Mouse (Mus musculus) frontal cortex, postnatal 36 days (tissue): Measurements from ENCODE around the gene Ephb4.
A peak's percentile ranks its signal among the peaks of the same experiment; 100 is the strongest.

Experiments
- DNase-seq, 2 experiments: peaks; one replicate each; pipeline ENCODE4 v3.0.0; 2022; ENCODE audit warnings: low spot score in 2 of 2

Gene Ephb4

DNA sequence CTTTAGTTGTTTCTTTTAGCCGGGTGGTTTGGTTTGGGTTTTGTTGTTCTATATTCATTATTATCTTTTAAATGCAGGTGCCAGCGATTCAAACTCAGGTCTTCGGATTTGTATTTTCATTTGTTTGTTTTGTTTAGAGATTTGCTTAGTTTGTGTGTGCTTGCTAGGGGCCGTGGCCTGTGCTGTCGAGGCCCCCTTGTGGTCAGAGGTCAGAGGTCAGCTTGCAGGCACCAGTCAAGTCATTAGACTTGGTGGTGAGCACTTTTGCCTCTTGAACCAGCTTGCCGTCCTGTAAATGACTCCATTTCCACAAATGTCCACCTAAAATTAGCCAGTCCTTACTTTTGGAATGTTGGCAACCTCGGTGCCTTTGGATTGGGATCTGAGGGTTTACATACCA lies 8.5 kb downstream of the Ephb4 start:
- no peak for DNase-seq

DNA sequence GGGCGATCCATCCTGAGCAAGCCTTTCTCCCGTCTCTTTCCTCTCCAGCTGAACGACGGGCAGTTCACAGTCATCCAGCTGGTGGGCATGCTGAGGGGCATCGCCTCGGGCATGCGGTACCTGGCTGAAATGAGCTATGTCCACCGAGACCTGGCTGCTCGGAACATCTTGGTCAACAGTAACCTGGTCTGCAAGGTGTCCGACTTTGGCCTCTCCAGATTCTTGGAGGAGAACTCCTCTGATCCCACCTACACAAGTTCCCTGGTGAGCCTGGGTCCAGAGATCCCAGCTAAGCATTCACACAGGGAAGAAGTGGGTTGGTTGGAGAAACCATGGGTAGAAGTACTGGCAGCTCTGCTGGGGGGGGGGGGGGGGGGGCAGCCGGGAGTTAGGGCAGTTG lies 19.8 kb downstream of the Ephb4 start:
- no peak for DNase-seq

DNA sequence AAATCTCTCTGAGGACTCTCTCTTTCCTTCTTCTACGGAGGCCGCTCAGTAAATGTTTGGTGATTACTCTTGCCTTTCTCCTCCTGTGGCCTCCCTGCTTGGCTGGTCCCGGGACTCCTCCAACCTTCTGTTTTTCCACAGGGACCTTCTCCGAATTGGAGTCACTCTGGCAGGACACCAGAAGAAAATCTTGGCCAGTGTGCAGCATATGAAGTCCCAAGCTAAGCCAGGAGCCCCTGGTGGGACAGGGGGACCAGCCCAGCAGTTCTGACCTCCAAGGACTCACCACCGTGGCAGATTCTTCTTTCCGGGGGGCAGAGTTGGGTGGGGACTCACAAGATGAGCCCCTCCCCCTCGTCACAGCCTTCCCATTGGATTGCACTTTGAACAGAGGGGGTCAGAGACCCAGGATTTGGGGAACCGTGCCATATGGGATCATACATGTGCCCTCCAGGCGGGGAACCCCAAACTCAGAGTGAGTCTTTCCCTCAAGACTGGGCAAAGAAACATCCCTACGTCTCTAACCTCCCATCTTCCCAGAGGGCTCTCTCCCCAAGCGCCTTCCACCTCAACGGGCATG lies 23.6 kb downstream of the Ephb4 start:
- DNase-seq: no peak

DNA sequence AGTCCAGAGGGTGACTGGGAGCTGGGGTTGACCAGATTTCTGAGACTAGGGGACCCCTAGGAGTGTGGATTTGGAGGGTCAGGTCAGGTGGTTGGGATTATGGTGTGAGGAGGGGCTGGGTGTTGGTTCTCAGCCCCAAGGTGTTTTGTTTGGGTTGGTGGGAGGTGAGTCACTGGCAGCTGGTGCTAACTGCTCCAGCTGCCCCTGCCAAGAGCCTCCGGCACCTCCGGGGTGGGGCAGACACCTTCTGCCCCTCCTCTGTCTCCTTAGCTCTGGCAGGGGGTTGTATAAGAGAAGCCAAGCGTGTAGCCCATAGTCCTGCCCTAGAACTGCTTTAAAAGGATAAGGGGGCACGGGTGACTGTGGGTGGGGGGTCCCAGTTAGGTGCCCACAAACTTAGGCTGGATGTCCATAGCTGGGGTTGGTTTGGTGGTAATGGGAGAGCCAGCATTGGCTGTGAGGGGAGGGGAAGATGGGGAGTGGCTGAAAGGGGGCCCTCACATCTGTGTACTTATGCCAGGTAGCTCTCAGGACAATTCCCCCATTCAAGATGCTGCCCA lies 24.7 kb downstream of the Ephb4 start:
- DNase-seq: no peak

DNA sequence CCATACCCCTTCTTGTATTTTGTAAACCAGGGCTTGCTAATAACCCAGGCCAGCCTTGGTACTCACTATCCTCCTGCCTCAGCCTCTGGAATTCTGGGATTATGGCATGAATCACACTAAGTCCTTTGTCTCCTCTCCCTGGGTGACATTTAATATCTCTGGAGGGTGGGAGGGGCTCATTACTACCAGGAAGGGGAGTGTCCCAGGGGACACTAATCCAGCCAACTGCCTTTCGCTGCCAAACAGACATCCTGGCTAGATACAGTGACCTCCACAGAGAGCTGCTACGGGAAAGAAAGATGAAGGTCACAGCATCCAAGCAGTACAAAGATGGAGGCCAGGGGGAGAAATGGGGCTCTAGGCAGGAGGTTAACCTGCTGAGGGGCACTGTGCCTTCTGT lies 25.7 kb downstream of the Ephb4 start:
- DNase-seq: no peak

DNA sequence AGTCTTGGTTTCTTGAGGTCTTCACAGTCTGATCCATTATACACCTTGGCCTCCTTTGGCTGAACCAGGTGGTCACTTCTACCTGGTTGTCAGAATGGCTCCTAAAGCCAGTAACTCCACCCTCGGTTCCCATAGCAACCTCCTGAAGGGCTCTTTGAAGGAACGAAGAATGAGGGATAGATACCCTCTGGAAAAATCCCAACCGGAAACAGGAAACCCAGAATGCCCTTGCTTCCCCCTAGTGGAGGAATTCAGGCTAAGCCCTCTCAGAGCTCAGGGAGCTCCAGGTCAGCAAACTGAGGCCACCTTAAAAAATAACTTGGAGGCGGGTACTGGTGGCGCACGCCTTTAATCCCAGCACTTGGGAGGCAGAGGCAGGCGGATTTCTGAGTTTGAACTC lies 26.3 kb downstream of the Ephb4 start:
- DNase-seq: no peak

DNA sequence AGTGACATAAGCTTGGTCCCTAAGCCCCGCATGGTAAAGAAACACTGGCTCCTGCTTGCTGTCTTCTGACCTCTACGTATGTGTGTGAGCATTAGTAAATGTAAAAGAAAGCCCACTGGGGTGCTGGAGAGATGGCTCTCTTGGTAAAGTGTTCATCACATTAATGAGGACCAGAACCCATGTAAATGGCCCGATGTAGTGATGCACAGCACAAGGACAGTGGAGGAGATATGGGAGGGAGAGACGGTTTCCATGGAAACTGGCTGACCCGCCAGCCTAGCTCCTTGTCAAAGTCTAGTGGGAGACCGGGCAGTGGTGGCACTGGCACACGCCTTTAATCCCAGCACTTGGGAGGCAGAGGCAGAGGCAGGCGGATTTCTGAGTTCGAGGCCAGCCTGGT lies 26.8 kb downstream of the Ephb4 start:
- DNase-seq: no peak

DNA sequence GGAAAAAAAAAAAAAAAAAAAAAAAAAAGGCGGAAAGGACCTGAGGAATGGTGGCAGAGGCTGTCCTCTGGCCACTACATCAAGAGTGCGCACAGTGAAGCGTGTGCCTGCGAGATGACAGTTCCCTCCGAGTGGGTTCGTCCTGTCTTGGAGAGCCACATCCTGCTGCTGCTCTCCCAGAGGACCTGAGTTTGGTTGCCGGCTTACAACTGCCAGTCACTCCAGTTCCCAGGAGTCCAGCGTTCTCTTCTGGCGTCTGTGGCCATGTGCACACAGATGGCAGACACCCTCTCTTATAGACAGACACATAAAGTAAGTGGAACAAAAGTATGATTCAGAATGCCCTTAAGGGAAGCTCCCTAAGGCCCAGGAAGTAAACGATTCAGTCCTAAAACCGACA lies 27.3 kb downstream of the Ephb4 start:
- no peak for DNase-seq

DNA sequence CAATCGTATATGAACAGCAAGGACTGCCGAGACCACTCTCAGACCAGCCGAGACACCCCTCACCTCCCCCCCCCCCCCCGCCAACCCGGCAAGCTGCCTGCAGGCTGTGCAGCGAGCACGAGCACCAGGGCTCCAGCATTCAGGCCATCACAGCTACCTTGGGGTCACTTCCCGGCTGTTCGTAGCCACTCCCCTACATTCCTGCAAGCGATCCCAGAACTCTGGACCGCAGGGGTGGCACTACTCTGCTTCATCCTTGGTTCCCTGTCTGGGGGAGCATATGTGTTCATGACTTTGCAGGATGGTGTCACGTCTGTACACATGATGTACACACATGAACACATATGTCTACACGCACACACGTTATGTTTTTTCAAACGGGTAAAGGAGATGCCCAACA lies 27.7 kb downstream of the Ephb4 start:
- no peak for DNase-seq

DNA sequence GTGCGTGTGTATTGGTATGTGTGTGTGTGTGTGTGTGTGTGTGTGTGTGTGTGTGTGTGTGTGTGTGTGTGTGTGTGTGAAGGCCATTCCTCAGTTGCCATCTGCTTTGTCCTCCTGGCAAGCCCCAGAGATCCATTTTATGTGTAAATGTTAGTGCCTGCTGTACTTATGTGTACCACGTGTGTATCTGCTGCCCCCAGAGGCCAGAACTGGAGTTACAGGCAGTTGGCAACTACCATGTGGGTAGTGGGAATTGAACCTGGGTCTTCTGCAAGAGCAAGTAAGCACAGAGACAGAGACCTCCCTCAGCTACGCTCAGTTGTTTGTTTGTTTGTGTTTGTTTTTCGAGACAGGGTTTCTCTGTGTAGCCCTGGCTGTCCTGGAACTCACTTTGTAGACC lies 31.2 kb downstream of the Ephb4 start:
- DNase-seq: peak; percentile 6 to 40

DNA sequence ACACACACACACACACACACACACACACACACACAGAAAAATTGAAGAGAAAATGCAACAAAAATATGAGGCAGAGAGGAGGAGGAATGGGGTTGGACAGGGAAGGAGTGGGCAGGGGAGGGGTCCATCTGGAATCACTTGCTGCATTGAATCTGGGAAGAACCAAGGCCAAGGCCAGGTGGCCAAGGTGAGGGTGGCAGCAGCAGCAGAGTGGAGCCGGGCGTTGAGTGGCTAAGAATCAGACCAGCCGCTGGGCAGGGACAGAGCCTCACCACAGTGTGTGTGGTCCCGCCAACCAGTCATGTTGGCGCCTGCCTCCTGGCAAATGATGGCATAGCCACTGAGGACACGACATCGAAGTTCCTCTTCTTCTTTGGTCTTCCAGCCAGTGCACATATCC lies 33.5 kb downstream of the Ephb4 start:
- no peak for DNase-seq

DNA sequence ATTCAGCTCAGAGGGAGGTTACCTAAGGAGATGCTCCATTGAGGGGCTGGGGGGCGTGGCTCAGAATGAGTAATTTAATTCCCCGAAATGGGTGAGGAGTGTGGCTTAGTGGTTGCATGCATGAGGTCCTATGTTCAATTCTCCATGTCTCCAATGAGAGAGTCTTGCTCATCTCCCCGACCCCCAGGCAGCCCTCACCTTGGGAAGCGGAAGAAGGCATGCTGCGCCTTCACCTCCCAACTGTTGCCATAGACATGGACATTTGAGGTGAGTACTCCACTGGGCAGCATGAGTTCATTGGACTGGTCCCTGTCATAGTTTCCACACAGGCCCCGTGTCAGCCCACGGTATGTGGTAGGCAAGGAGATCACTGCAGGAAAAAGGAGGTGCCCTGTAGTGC lies 36.8 kb downstream of the Ephb4 start:
- no peak for DNase-seq

DNA sequence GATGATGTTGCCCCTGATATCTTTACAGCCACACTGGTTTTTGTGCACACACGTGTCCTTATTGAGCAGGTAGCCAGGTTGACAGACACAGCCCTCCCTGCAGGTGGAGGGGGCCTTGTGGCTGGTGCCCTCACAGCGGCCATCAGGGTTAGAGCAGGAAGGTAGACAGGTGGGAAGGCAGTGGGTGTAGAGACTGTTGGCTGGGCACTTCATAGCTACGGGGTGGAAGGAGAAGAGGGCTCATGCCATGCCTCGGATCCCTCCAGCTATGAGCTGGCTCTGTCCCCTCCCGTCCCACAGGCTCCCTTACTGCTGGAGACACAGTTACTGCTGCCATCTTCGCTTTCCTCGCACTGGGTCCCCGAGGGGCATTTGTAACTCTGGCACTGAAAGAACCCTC lies 41.7 kb downstream of the Ephb4 start:
- DNase-seq: no peak

DNA sequence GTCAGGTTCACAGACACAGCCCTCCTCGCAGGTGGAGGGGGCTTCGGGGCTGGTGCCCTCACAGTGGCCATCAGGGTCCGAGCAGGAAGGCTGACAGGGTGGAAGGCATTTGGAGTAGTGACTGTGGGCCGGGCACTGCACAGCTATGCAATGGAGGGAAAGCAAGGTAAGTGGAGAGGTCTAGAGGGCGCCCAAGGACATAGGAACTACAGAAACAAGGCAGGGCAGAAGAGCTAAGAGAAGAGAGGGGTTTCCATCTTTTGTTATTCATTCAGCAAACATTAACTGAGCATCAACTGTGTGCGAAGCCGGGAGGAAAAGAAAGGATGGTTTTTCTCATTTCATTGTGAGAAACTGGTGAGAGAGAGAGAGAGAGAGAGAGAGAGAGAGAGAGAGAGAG lies 44.5 kb downstream of the Ephb4 start:
- no peak for DNase-seq

DNA sequence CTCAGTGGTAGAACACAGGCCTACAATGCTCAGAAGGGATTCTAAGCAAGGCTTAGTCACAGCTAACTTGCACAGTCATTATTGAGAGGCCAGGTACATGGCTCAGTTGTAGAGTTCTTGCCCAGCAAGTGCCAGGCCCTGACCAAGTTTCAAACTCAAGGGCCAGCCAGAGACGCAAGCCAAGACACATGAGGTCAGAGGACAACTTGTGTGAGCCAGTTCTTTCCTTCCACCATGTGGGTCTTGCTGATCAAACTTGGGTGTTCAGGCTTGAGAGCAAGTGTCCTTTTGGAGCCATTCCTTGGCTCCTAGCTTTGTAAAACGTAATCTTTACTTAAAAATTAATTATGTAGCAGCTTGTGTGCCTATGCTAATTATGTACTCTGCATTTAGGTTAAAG lies 54.2 kb downstream of the Ephb4 start:
- DNase-seq: no peak

DNA sequence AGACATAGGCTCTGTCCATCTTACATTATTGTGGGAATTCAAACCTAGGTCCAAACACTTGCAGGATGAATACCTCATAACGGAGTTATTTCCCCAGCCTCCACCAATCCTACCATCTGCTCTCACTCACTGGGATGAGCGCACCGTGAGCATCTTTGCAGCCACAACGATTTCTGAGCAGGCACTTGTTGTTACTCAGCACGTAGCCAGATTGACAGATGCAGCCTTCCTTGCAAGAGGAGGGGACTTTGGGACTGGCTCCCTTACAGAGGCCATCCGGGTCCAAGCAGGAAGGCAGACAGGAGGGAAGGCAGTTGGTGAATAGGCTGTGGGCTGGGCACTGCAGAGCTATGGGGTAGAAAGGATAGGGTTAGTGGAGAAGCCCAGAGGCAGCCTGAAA lies 59.5 kb downstream of the Ephb4 start:
- no peak for DNase-seq

DNA sequence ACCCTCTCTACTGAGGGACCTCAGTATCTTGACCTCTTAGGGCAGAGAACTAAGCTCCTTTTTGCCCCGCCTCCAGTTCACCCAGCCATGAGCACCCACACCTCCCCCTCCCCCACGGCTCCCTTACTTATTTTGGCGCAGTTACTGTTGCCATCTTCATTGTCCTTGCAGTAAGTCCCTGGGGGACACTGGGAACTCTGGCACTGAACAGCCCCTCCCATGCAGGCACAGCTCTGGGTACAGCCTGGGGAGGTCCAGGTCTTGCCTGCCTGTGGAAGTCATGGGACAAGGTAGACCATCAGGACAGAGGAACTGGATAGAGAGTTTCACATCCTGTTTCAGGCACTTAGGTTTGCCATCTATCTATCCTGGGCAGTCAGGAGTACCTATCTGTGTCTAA lies 60.2 kb downstream of the Ephb4 start:
- no peak for DNase-seq

DNA sequence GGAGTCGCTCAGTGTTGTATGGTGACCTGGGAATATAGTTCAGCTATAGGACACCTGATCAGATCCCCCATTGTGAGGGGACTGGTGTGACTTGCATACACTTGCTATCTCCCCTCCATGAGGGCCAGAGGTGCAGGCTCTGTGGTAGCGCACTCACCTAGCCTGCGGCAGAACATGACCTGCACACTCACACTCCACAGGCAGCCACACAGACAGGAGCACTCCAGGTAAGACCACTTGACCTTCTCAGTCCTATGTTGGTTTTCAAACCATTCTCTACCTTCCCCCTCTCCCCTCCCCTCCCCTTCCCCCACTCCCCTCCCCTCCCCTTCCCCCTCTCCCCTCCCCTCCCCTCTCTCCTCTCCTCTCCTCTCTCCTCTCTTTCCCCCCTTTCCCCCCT lies 60.6 kb downstream of the Ephb4 start:
- no peak for DNase-seq

DNA sequence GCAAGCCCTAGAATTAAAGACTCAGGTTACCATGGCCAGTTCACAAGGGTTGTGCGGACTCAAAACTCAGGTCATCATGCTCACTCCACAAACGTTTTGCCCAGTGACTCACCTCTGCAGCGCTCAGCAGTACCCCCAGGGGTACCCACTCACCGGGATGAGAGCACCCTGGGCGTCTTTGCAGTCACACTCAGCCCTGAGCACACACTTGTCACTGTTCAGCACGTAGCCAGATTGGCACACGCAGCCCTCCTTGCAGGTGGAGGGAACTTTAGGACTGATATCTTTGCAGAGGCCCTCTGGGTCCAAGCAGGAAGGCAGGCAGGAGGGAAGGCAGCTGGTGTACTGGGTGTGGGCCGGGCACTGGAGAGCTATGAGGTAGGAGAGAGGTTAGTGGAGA lies 61.3 kb downstream of the Ephb4 start:
- DNase-seq: no peak

DNA sequence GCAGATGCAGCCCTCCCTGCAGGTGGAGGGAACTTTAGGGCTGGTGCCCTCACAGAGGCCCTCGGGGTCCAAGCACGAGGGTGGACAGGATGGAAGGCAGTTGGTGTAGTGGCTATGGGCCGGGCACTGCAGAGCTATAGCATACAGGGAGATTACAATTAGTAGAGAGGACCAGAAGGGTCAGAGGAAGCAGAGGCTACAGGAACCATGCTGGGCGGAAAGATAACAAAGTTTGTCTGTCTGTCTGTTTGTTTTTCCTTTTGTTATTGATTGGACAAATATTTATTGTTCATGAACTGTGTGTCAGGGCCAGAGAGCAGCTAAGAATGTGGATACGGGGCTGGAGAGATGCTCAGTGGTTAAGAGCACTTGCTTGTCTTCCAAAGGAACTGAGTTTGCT lies 64.3 kb downstream of the Ephb4 start:
- DNase-seq: no peak

DNA sequence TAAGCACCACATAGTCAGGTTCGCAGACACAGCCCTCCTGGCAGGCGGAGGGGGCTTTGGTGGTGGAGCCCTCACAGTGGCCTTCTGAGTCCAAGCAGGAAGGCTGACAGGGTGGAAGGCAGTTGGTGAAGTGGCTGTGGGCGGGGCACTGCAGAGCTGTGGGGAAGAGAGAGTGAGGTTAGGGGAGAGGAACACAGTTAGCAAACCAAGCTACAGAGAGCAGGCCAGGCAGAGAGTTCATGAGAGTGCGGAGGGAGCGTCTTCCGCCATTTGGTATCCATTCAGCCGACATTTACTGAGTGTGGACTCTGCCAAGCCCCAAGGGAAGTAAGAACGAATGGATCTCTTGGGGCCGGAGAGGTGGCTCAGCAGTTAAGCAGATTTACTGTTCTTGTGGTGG lies 69.2 kb downstream of the Ephb4 start:
- DNase-seq: no peak

DNA sequence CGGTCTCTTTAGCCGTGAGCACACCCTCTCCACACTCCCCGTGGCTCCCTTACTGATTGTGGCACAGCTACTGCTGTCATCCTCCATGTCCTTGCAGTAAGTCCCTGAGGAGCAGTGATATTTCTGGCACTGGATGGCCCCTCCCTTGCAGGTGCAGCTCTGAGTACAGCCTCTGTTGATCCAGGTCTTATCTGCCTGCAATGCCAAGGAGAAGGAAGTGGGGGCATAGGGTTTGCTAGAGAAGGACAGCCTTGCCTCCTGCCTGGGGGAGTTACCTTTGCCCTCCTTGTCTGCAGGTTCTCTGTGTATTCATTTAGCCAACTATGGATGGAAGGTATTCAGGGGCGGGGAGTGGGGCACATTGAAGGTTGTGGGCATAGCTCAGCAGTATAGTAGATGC lies 69.9 kb downstream of the Ephb4 start:
- DNase-seq: no peak

DNA sequence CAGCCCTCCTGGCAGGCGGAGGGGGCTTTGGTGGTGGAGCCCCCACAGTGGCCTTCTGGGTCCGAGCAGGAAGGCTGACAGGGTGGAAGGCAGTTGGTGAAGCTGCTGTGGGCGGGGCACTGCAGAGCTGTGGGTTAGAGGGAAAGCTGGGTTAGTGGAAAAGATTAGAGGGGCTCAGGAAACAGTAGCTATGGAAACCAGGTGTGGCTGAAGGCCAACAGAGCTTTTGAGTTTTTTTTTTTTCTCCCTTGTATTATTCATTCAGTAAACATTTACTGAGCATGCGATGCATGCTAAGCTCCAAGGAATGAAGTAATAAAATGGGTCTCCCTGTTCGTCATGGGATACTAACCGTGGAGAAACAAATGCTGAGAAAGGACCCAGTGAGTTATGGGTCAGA lies 75.7 kb downstream of the Ephb4 start:
- DNase-seq: no peak
